Mouse (Mus musculus) urinary bladder, adult 2 months (tissue): Measurements from ENCODE around the gene Slc16a12. TPM values are rescaled to one million over a fixed set of nuclear protein-coding genes. Genes with fewer than 3 reads are reported as not detected.
"Not testable (repeated sequence)": the region's sequence is repeated elsewhere in the genome, so short reads cannot be mapped to it uniquely, and the experiment has no call there.

ENCODE experiments used
- DNase-seq: peaks from one replicate; pipeline ENCODE4 v3.0.0; 2022; ENCODE audit warnings: low spot score
- polyA plus RNA-seq: library from polyadenylated mRNA; depleted of rRNA; stranded (reverse); fragments of >200 nt; gene quantifications from 2 replicates; pipeline ENCODE4 v1.2.3, GENCODE M21; 2012

The Slc16a12 gene
- polyA plus RNA-seq, 1 experiment, result 13.4 TPM

- DNase-seq, result no peak
Measured at GRCm38 (mm10) chr19:34673476-34673875, 73.6 kb downstream of the Slc16a12 start.

DNA sequence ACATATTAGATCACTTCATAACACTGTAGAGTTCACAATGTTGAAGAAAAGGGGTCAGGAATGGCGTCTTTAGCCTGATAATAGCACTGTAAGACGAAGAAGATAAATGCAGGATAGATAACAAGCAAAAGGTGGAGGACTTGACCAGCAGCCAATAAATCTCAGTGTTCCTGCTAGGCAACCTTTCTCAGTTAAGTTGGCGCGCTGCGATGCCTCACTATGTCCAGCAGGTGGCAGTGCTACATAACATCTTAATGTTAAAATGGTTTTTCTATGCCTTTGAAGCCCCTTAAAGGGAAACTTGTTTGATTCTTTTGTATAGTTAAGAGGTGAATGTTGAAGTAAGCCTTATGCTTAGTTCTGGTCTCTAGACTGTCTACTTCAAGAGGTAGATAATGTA lies 81.0 kb downstream of the Slc16a12 start:
- DNase-seq, result no peak

GRCm38 (mm10) chr19:34662740-34663139 lies 84.3 kb downstream of the Slc16a12 start:
- no peak for DNase-seq

- peak; percentile 31 for DNase-seq
Measured at GRCm38 (mm10) chr19:34662067-34662507, 85.0 kb downstream of the Slc16a12 start.

DNA sequence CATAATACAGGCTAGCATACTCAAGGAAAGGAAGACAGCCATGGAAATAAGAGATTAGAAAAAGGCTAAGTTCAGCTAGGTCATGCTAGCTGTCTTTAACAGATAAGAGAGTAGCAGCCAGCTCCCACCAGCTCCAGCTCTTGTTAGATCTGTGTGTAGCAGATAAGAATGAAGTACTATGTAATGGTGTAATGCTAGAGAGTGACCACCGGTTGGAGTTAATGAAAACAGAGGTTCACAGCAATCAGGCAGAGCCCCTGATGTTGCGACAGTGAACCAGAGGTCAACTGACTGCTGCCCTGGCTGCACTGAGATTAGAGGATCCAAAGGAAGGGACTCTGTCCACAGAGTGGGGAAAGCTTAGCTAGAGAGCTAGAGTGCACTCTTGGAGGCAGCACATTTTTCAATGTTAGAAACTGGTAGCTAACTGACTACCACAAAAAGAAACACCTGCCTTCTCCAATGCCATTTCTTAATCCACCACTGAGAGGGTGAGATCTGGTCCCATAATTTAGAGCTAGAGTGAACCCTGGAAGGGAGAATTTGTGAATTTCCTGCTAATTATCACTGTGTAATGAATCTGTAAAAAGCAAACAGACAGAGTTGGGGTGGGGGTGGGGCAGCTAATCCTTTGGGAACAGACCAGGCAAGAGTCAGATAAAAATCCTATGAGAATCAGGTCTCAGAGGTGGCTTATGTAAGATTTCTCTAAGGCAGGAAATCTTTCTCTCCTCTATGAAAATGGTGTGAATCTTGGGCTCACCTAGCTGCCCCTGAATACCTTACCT lies 90.4 kb downstream of the Slc16a12 start:
- DNase-seq, result no peak

GRCm38 (mm10) chr19:34655227-34655805 lies 91.8 kb downstream of the Slc16a12 start:
- DNase-seq, result no peak

- no peak for DNase-seq
Measured at GRCm38 (mm10) chr19:34650997-34651396, 96.1 kb downstream of the Slc16a12 start.

- no peak for DNase-seq
Measured at GRCm38 (mm10) chr19:34650276-34650675, 96.8 kb downstream of the Slc16a12 start.

- DNase-seq, result not testable (repeated sequence)
Measured at GRCm38 (mm10) chr19:34647630-34648029, 99.5 kb downstream of the Slc16a12 start.

DNA sequence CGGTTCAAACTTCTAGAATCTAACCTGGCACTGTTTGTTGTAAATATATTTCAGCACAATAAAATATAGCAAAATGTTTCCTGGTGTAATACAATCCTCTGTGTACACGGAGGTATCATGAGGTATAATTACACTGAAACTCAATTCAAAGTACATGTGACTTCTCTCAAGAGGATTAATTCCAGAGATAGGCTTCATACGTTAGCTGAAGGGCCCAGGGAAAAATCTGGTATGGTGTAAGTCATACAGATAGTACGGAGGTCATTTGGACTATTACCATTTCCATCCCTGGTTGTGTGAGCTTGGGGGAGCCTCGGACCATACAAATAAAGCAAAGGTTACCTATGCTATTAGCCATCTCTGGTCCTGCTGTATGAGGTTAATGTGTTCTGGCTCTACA lies 104.5 kb downstream of the Slc16a12 start:
- DNase-seq, result no peak

GRCm38 (mm10) chr19:34640623-34641022 lies 106.5 kb downstream of the Slc16a12 start, which contains the start of the genes Ifit1bl2 and Ifit1:
Ifit1bl2 (minus strand) TSS chr19:34640743.
Ifit1 (plus strand) TSS chr19:34640871.
- DNase-seq, result no peak

DNA sequence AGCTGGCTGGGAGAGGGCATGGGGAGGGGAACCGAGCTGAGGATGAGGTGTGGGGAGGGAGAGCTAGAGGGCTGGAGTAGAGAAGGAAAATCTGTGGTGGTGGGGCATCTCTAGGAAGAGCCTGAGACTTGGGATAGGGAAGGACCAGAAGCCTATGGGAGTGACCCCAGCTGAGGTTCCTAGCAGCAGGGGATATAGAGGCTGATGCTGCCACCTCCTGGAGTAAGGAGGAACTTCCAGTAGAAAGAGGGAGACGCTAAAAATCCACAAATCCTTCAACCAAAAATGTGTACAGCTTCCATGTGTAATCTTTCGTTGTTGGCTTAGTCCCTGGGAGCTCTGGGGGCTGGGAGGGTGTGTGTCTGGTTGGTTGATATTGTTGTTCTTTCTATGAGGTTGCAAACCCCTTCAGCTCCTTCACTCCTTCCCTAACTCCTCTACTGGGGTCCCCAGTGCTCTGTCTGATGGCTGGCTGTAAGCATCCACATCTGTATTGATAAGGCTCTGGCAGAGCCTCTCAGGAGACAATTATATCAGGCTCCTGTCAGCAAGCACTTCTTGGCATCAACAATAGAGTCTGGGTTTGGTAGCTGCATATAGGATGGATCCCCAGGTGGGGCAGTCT lies 110.0 kb downstream of the Slc16a12 start:
- no peak for DNase-seq

GRCm38 (mm10) chr19:34633484-34633883 lies 113.6 kb downstream of the Slc16a12 start:
- no peak for DNase-seq

GRCm38 (mm10) chr19:34631487-34631886 lies 115.6 kb downstream of the Slc16a12 start:
- DNase-seq, result no peak

GRCm38 (mm10) chr19:34627496-34627895 lies 119.6 kb downstream of the Slc16a12 start:
- DNase-seq, result no peak

GRCm38 (mm10) chr19:34624663-34625062 lies 122.4 kb downstream of the Slc16a12 start:
- DNase-seq, result no peak

GRCm38 (mm10) chr19:34623781-34624180 lies 123.3 kb downstream of the Slc16a12 start:
- no peak for DNase-seq

DNA sequence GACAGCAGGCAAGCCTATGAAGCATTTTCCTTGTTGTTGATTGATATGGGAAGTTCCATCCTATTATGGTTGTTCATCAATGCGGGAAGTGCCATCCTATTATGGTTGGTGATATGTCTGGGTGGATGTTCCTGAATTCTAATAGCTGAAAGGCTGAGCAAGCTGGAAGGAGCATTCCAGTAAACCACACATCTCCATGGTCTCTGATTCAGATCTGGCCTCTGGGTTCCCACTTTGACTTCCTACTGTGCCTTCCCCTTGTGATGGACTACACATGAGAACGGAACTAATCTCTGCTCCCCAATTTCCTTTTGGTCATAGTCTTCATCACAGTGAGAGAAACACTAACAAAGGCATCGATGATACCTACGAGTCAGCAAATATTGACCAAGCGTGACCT lies 126.2 kb downstream of the Slc16a12 start:
- no peak for DNase-seq
